11 mouse cellular contexts compared by ENCODE assay signal in genomic region chr4:105403169-105403568, GRCm38 (mm10).
DNase-seq lines count a peak whose midpoint lies in the region; ATAC-seq and TF ChIP-seq lines count a peak whose summit lies in the region.
"Had no signal": no experiment of that assay in that cellular context is flagged by ENCODE, and none has a peak within 500 bp of the region (broad histone marks: within the 10 kb centered on the region; RNA-seq: fewer than 3 reads in every experiment).

No protein-coding gene starts in this region.

- no peak overlapping the region for H3K27ac ChIP-seq in liver, embryonic 16.5 days (ENCODE audit: low read length)
- no peak overlapping the region for H3K27ac ChIP-seq in liver, postnatal 0 days (ENCODE audit: low read depth)
- H3K27ac ChIP-seq in heart, embryonic 13.5 days (replicated peaks) = peak overlapping the region; percentile 39; the same call in 1 of the 2 replicates
- no peak overlapping the region for H3K27ac ChIP-seq in midbrain, embryonic 10.5 days (replicated peaks)
- H3K27ac ChIP-seq: embryonic facial prominence, embryonic 13.5 days; liver, embryonic 15.5 days had no signal

- H3K9me3 ChIP-seq in liver, embryonic 16.5 days (replicated peaks; ENCODE audit: control insufficient read depth, low read length) = no peaks in the 10 kb centered on the region
- no peaks in the 10 kb centered on the region for H3K9me3 ChIP-seq in liver, postnatal 0 days (ENCODE audit: low read length)
- no peaks in the 10 kb centered on the region for H3K9me3 ChIP-seq in heart, embryonic 13.5 days
- no peaks in the 10 kb centered on the region for H3K9me3 ChIP-seq in midbrain, embryonic 10.5 days (replicated peaks)
- H3K9me3 ChIP-seq: embryonic facial prominence, embryonic 13.5 days; liver, embryonic 15.5 days had no signal

- intact Hi-C loops in left cerebral cortex, postnatal 25 days (cut with DNase I) = no loop called here

- WGBS in liver, embryonic 16.5 days (ENCODE audit: insufficient replicate concordance) = 49% methylated on average over 3 of the region's 3 CpGs
- 42% methylated on average over 3 of the region's 3 CpGs for WGBS in liver, postnatal 0 days (ENCODE audit: insufficient replicate concordance)
- WGBS in heart, embryonic 13.5 days = 11% methylated on average over 3 of the region's 3 CpGs
- WGBS in midbrain, embryonic 10.5 days = 66% methylated on average over 3 of the region's 3 CpGs

- no peaks in the 10 kb centered on the region for H3K4me1 ChIP-seq in liver, embryonic 16.5 days (ENCODE audit: control insufficient read depth, low read depth, low read length)
- no peaks in the 10 kb centered on the region for H3K4me1 ChIP-seq in liver, postnatal 0 days (ENCODE audit: insufficient read depth)
- peaks cover 15% of the 10 kb centered on the region for H3K4me1 ChIP-seq in heart, embryonic 13.5 days
- peaks cover 10% of the 10 kb centered on the region; the same call in 1 of the 2 replicates for H3K4me1 ChIP-seq in midbrain, embryonic 10.5 days
- H3K4me1 ChIP-seq: liver, embryonic 15.5 days had no signal

- no peak for DNase-seq in liver, postnatal 0 days
- DNase-seq in kidney, postnatal 10 days = peak; percentile 83
- DNase-seq in lung, postnatal 4 days = peak; percentile 39 to 49
- DNase-seq in left cerebral cortex, postnatal 25 days (ENCODE audit: low spot score in 2 of 2) = no peak
- DNase-seq in spleen, postnatal 10 days (ENCODE audit: low spot score in 2 of 2) = no peak
- DNase-seq in midbrain, embryonic 10.5 days (ENCODE audit: low spot score) = no peak
- DNase-seq: gastrocnemius, postnatal 14 days had no signal

- no peaks in the 10 kb centered on the region for H3K36me3 ChIP-seq in liver, embryonic 16.5 days (ENCODE audit: control insufficient read depth, insufficient read depth)
- H3K36me3 ChIP-seq in liver, postnatal 0 days (replicated peaks; ENCODE audit: insufficient read depth, low read length) = no peaks in the 10 kb centered on the region
- H3K36me3 ChIP-seq in heart, embryonic 13.5 days = no peaks in the 10 kb centered on the region
- no peaks in the 10 kb centered on the region for H3K36me3 ChIP-seq in midbrain, embryonic 10.5 days
- H3K36me3 ChIP-seq: embryonic facial prominence, embryonic 13.5 days; liver, embryonic 15.5 days had no signal

- H3K27me3 ChIP-seq in liver, embryonic 16.5 days (ENCODE audit: control insufficient read depth, insufficient read depth, low read depth, low read length) = no peaks in the 10 kb centered on the region
- no peaks in the 10 kb centered on the region for H3K27me3 ChIP-seq in liver, postnatal 0 days (ENCODE audit: insufficient read depth, low read length)
- H3K27me3 ChIP-seq in heart, embryonic 13.5 days (replicated peaks) = no peaks in the 10 kb centered on the region
- no peaks in the 10 kb centered on the region for H3K27me3 ChIP-seq in midbrain, embryonic 10.5 days (ENCODE audit: low read depth, poor library complexity, severe bottlenecking)
- H3K27me3 ChIP-seq: embryonic facial prominence, embryonic 13.5 days; liver, embryonic 15.5 days had no signal

- no peak for TF ChIP-seq CTCF in liver, postnatal 0 days (IDR thresholded peaks at IDR 0.05; ENCODE audit: low read depth)

- TF ChIP-seq EP300 in liver, postnatal 0 days (IDR thresholded peaks at IDR 0.05; ENCODE audit: low read depth) = no peak

- ATAC-seq in liver, embryonic 16.5 days (ENCODE audit: low read depth) = peak; percentile 35; the same call in 1 of the 2 replicates
- ATAC-seq in liver, postnatal 0 days = no peak
- no peak; the same call in 1 of the 2 replicates for ATAC-seq in heart, embryonic 13.5 days (ENCODE audit: extremely low read depth, insufficient number of reproducible peaks, low FRiP score, low TSS enrichment)

- no peak overlapping the region for H3K4me3 ChIP-seq in liver, embryonic 16.5 days (ENCODE audit: low read depth, low read length)
- no peak overlapping the region for H3K4me3 ChIP-seq in liver, postnatal 0 days (ENCODE audit: low read depth, low read length)
- no peak overlapping the region for H3K4me3 ChIP-seq in heart, embryonic 13.5 days
- no peak overlapping the region for H3K4me3 ChIP-seq in midbrain, embryonic 10.5 days
- H3K4me3 ChIP-seq: embryonic facial prominence, embryonic 13.5 days; liver, embryonic 15.5 days had no signal

- no peak overlapping the region for H3K4me2 ChIP-seq in liver, embryonic 16.5 days (ENCODE audit: low read depth, low read length)
- no peak overlapping the region for H3K4me2 ChIP-seq in liver, postnatal 0 days (ENCODE audit: low read depth, low read length)
- H3K4me2 ChIP-seq in heart, embryonic 13.5 days = no peak overlapping the region
- H3K4me2 ChIP-seq: embryonic facial prominence, embryonic 13.5 days; liver, embryonic 15.5 days had no signal

- no peak overlapping the region for H3K9ac ChIP-seq in liver, embryonic 16.5 days (ENCODE audit: low read depth, low read length)
- H3K9ac ChIP-seq in liver, postnatal 0 days (replicated peaks) = no peak overlapping the region
- H3K9ac ChIP-seq in heart, embryonic 13.5 days = no peak overlapping the region
- H3K9ac ChIP-seq: embryonic facial prominence, embryonic 13.5 days; liver, embryonic 15.5 days had no signal

Comparison
In these comparisons a context has a peak if more than half of its experiments do, and no peak if none do; other contexts are left out.
1. DNase-seq: peak in kidney, postnatal 10 days (single experiment) and lung, postnatal 4 days (2 of 2); none in liver, postnatal 0 days (single experiment), left cerebral cortex, postnatal 25 days (0 of 2), spleen, postnatal 10 days (0 of 2) and midbrain, embryonic 10.5 days (single experiment).